Mouse (Mus musculus) liver, postnatal 0 days (tissue): ENCODE measurements at regions not wholly inside any gene's neighbourhood (a gene's known extent, or its start where the extent isn't known, plus 50 kb on each side); places are given as distances from the start of the nearest gene placed in this dataset.

Source experiments
- ATAC-seq: fragments of 200-750 bp; cut with Nextera tagmentation; 2 replicates; pipeline ENCODE4 v1.8.0; 2017; ENCODE audit warnings: mild to moderate bottlenecking, moderate library complexity
- DNase-seq: peaks from one replicate; pipeline ENCODE4 v3.0.0-alpha.2; 2016
- H3K27ac ChIP-seq: fragments of 300-500 bp; sonication (generic); 2 replicates; pipeline ENCODE4 v1.5.1; 2014; ENCODE audit warnings: antibody characterized with exemption, moderate library complexity, mild to moderate bottlenecking, low read depth
- H3K27me3 ChIP-seq: fragments of 300-500 bp; sonication (generic); 2 replicates; pipeline ENCODE4 v1.6.1; 2014; ENCODE audit warnings: low read length, control low read depth, mixed read lengths; ENCODE audit not compliant: insufficient read depth
- H3K36me3 ChIP-seq: fragments of 300-500 bp; sonication (generic); replicated peaks from 2 replicates; pipeline ENCODE4 v1.6.1; 2014; ENCODE audit warnings: mild to moderate bottlenecking, control low read depth, low read length, moderate library complexity, mixed read lengths; ENCODE audit not compliant: insufficient read depth
- H3K4me1 ChIP-seq: fragments of 300-500 bp; sonication (generic); 2 replicates; pipeline ENCODE4 v1.6.1; 2014; ENCODE audit warnings: antibody characterized with exemption, mild to moderate bottlenecking, control low read depth; ENCODE audit not compliant: insufficient read depth
- H3K4me2 ChIP-seq: fragments of 300-500 bp; sonication (generic); 2 replicates; pipeline ENCODE4 v1.6.1; 2014; ENCODE audit warnings: low read depth, mild to moderate bottlenecking, low read length, moderate library complexity, mixed read lengths
- H3K4me3 ChIP-seq: fragments of 300-500 bp; sonication (generic); 2 replicates; pipeline ENCODE4 v1.5.1; 2014; ENCODE audit warnings: low read depth, low read length
- H3K9ac ChIP-seq: fragments of 300-500 bp; sonication (generic); replicated peaks from 2 replicates; pipeline ENCODE4 v1.6.1; 2014; ENCODE audit warnings: mild to moderate bottlenecking, moderate library complexity
- H3K9me3 ChIP-seq: fragments of 300-500 bp; sonication (generic); 2 replicates; pipeline ENCODE4 v1.6.1; 2016; ENCODE audit warnings: mild to moderate bottlenecking, control low read depth, low read length, mixed read lengths
- CTCF ChIP-seq: sonication (generic); IDR thresholded peaks from 2 replicates; pipeline ENCODE4 v1.5.1; 2016; ENCODE audit warnings: antibody characterized with exemption, low read depth
- EP300 ChIP-seq: IDR thresholded peaks from 2 replicates; pipeline ENCODE4 v1.6.1; 2016; ENCODE audit warnings: antibody characterized with exemption, low read depth, mild to moderate bottlenecking
- WGBS: fragments of 180-500 bp; shearing (Covaris S2); extraction: QIAGEN DNeasy Blood & Tissue Kit; methylation state at CpG from one replicate; pipeline ENCODE4 v1.1.7; 2014; ENCODE audit not compliant: insufficient replicate concordance; 5-methylcytosine and 5-hydroxymethylcytosine counted together

DNA sequence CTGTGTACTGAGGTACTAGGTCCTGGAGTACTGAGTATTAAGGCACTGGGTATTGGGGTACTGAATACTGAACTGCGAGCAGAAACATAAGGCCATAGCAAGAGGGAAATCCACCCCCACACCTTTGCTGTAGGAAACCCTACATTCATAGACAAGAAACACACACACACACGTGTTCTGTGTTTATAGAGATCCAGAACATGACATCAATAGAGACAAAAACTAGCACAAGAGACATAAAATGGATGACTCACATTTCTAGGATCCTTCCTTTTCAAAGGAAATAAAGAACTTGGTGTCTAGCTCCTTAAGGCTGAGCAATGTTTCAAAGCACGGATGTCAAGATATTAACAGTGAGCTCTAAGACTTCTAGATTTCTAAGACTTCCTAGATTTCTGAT is 49.9 kb upstream of the Nepro start:
- H3K27me3 ChIP-seq = no peaks in the 10 kb centered on the region
- no peak overlapping the region for H3K9ac ChIP-seq
- no peaks in the 10 kb centered on the region for H3K9me3 ChIP-seq
- TF ChIP-seq CTCF (no peak), EP300 (no peak)
- DNase-seq (no peak), ATAC-seq (no peak)
- 71% methylated on average over 3 of the region's 3 CpGs for WGBS
- no peak overlapping the region for H3K4me3 ChIP-seq
- H3K27ac ChIP-seq = no peak overlapping the region
- no peak overlapping the region for H3K4me2 ChIP-seq
- no peaks in the 10 kb centered on the region for H3K36me3 ChIP-seq
- H3K4me1 ChIP-seq = no peaks in the 10 kb centered on the region

GRCm38 (mm10) chr16:44672422-44672819 is 51.7 kb upstream of the Nepro start:
- no peak for TF ChIP-seq EP300
- TF ChIP-seq CTCF = no peak
- no peak overlapping the region for H3K27ac ChIP-seq
- H3K9ac ChIP-seq = no peak overlapping the region
- H3K36me3 ChIP-seq = no peaks in the 10 kb centered on the region
- no peaks in the 10 kb centered on the region for H3K27me3 ChIP-seq
- H3K9me3 ChIP-seq = no peaks in the 10 kb centered on the region
- 12% methylated on average over 14 of the region's 14 CpGs for WGBS
- DNase-seq (no peak), ATAC-seq (no peak)
- peak overlapping the region; percentile 59 for H3K4me2 ChIP-seq
- H3K4me3 ChIP-seq = peak overlapping the region; percentile 13
- no peaks in the 10 kb centered on the region for H3K4me1 ChIP-seq

DNA sequence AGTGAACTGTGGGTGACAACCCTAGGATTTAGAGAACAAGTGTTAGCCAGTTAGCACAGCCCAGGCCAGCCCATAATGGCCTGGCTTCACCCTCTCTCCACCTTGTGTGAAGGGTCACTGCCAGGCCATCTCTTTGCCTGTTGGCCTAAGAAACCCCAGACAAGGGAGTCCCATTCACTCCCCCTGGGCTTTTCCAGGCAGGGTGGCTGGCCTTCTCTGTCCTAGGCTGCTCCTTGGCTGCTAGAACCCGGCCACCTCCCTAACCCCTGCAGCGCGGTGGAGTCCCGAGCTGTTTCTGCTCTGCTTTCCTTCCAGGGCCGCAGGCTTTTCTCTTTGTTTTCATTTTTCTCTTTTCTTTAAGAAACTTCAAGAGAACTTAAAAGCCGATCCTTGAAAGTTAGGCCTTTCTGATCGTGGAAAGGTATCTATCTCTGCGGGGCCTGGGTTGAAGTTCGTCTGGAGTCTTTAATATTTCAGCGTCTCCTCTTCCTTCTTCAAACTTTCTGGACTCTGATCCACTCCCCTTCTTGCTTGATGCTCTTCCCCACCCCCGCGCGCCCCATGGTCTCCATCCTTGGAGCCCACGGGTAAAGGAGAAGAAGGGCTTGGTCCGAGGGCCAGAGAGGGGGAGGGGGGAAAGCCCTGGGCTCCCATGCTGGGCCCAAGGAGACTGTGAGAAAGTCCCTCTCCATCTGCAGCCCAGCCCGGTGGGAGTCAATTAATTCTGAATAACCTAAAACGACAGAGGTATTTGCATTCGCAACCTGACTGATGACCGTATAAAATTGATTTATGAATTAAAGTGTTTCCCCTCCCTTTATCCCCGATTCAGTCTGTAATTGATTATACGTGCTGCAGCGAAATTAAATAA is 52.3 kb upstream of the Nepro start:
- TF ChIP-seq EP300 (no peak), CTCF (no peak)
- Histone ChIP-seq H3K9ac (no peak overlapping the region), H3K4me3 (peak overlapping the region; percentile 13; the same call in 1 of the 2 replicates), H3K27ac (no peak overlapping the region), H3K27me3 (no peaks in the 10 kb centered on the region), H3K36me3 (no peaks in the 10 kb centered on the region), H3K9me3 (no peaks in the 10 kb centered on the region), H3K4me2 (peak overlapping the region; percentile 59), H3K4me1 (no peaks in the 10 kb centered on the region)
- ATAC-seq (no peak), DNase-seq (no peak)
- WGBS = 45% methylated on average over 22 of the region's 22 CpGs

DNA sequence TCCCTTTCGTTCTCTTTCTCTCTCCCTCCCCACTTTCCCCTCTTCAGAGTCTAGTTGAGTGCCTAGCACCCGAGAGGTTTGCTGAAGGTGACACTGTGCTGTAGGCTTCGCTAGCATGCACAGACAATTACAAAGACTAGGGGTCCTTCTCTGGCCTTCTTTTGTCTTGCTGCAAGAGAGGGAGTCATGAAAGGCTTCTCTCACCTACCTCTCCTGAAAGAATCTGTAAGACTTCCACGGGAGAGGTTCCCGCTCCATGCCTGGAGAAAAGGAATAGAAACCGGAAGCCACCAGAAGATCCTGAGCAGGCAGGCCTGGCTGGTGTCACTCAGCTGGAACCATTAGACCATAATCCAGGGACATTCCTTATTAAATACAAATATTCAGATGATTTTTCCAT is 56.0 kb upstream of the Nepro start:
- Histone ChIP-seq H3K4me3 (no peak overlapping the region), H3K36me3 (no peaks in the 10 kb centered on the region), H3K9ac (no peak overlapping the region), H3K27me3 (no peaks in the 10 kb centered on the region), H3K4me1 (no peaks in the 10 kb centered on the region), H3K27ac (no peak overlapping the region), H3K9me3 (no peaks in the 10 kb centered on the region), H3K4me2 (no peak overlapping the region)
- 76% methylated on average over 6 of the region's 6 CpGs for WGBS
- ATAC-seq (no peak), DNase-seq (no peak)
- TF ChIP-seq CTCF = no peak
- no peak for TF ChIP-seq EP300

GRCm38 (mm10) chr16:44667118-44667517 is 57.0 kb upstream of the Nepro start:
- ATAC-seq = no peak
- Histone ChIP-seq H3K4me2 (no peak overlapping the region), H3K27ac (no peak overlapping the region), H3K36me3 (no peaks in the 10 kb centered on the region), H3K9me3 (no peaks in the 10 kb centered on the region), H3K4me3 (no peak overlapping the region), H3K4me1 (no peaks in the 10 kb centered on the region), H3K27me3 (no peaks in the 10 kb centered on the region), H3K9ac (no peak overlapping the region)
- TF ChIP-seq CTCF (no peak), EP300 (no peak)
- DNase-seq = no peak
- WGBS = 68% methylated on average over 6 of the region's 6 CpGs

GRCm38 (mm10) chr16:44666431-44666997 is 57.6 kb upstream of the Nepro start:
- H3K4me3 ChIP-seq = no peak overlapping the region
- H3K27ac ChIP-seq = no peak overlapping the region
- no peak overlapping the region for H3K4me2 ChIP-seq
- no peaks in the 10 kb centered on the region for H3K4me1 ChIP-seq
- no peak overlapping the region for H3K9ac ChIP-seq
- no peak for ATAC-seq
- no peak for TF ChIP-seq CTCF
- no peak for TF ChIP-seq EP300
- no peak for DNase-seq
- no peaks in the 10 kb centered on the region for H3K36me3 ChIP-seq
- no peaks in the 10 kb centered on the region for H3K9me3 ChIP-seq
- WGBS = 68% methylated on average over 7 of the region's 7 CpGs
- H3K27me3 ChIP-seq = no peaks in the 10 kb centered on the region
